Mouse (Mus musculus): ENCODE measurements around the gene Prune2. TPM values are rescaled to one million over a fixed set of nuclear protein-coding genes. Genes with fewer than 3 reads are reported as not detected.

Prune2 gene
- polyA plus RNA-seq, 1 experiment from 2014 or later, result 1.5 TPM

- no peak overlapping the region for H3K4me2 ChIP-seq (replicated peaks)
- ATAC-seq (ENCODE audit: low FRiP score, low read depth), result no peak
- peak overlapping the region; percentile 44; the same call in 1 of the 2 replicates for H3K27ac ChIP-seq
- no peak overlapping the region for H3K4me3 ChIP-seq
- whole genome bisulfite sequencing, result 67% methylated on average over 5 of the region's 5 CpGs
- no peaks in the 10 kb centered on the region for H3K27me3 ChIP-seq
- H3K9me3 ChIP-seq, result peaks cover 5% of the 10 kb centered on the region; the same call in 1 of the 2 replicates
- H3K36me3 ChIP-seq, result no peaks in the 10 kb centered on the region
- no peak overlapping the region for H3K9ac ChIP-seq
- peaks cover 28% of the 10 kb centered on the region; the same call in 1 of the 2 replicates for H3K4me1 ChIP-seq
Measured at GRCm38 (mm10) chr19:17225570-17226083, 269.7 kb downstream of the Prune2 start.

- ATAC-seq (ENCODE audit: low FRiP score, low read depth), result no peak
- Histone ChIP-seq H3K36me3 (no peaks in the 10 kb centered on the region), H3K27me3 (no peaks in the 10 kb centered on the region), H3K9me3 (peaks cover 5% of the 10 kb centered on the region; the same call in 1 of the 2 replicates), H3K27ac (peak overlapping the region; percentile 52; the same call in 1 of the 2 replicates), H3K9ac (no peak overlapping the region), H3K4me2 (replicated peaks) (no peak overlapping the region), H3K4me3 (no peak overlapping the region), H3K4me1 (peaks cover 32% of the 10 kb centered on the region; the same call in 1 of the 2 replicates)
- WGBS, result 85% methylated on average over 8 of the region's 8 CpGs
Measured at GRCm38 (mm10) chr19:17226096-17226495, 270.2 kb downstream of the Prune2 start.

DNA sequence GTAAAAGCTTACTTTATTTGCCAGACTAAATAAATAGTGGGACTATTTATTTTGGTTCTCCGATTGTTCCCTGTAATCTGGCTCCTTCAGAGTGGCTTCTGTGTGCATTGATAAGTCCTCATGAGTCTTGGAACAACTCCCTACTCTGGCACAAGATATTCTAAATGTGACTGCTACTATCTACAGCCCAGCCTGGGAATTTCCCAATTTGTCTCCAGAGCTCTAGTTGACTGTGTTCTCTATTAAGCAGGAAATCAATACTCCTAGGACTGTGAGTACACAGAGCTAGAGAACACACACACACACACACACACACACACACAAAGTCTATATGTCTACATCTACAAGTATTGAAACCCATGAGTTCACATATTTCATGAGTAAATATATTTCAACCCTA lies 274.1 kb downstream of the Prune2 start:
- Histone ChIP-seq H3K9me3 (peaks cover 5% of the 10 kb centered on the region; the same call in 1 of the 2 replicates), H3K27me3 (no peaks in the 10 kb centered on the region), H3K9ac (no peak overlapping the region), H3K27ac (no peak overlapping the region), H3K36me3 (no peaks in the 10 kb centered on the region), H3K4me2 (replicated peaks) (no peak overlapping the region), H3K4me3 (no peak overlapping the region), H3K4me1 (peaks cover 21% of the 10 kb centered on the region; the same call in 1 of the 2 replicates)
- 93% methylated on average over 1 of the region's 1 CpGs for WGBS
- no peak for ATAC-seq (ENCODE audit: low FRiP score, low read depth)

DNA sequence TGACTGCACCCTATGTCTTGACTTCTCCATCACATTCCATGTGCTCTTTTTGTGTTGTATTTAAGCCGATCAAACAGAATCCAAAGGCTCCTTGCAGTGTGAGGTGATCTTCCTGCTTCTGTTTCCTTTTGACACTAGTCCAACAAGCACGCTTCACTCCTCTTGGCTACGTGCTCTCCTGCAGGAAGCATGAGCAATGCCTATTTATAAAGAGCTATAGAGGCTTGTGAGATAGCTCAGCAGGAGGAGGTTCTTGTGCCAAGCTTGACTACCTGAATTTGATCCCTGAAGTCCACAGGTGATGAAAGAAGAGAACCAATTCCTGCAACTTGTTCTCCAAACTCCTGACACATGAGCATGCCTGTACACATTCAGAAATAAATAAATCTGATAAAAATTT lies 282.6 kb downstream of the Prune2 start:
- no peaks in the 10 kb centered on the region for H3K27me3 ChIP-seq
- H3K4me3 ChIP-seq, result no peak overlapping the region
- ATAC-seq (ENCODE audit: low FRiP score, low read depth), result no peak
- no peak overlapping the region for H3K4me2 ChIP-seq (replicated peaks)
- no peaks in the 10 kb centered on the region for H3K9me3 ChIP-seq
- 84% methylated on average over 3 of the region's 3 CpGs for WGBS
- no peaks in the 10 kb centered on the region for H3K36me3 ChIP-seq
- no peak overlapping the region for H3K27ac ChIP-seq
- no peaks in the 10 kb centered on the region for H3K4me1 ChIP-seq
- H3K9ac ChIP-seq, result no peak overlapping the region

- Histone ChIP-seq H3K4me1 (peaks cover 9% of the 10 kb centered on the region), H3K27me3 (no peaks in the 10 kb centered on the region), H3K4me2 (replicated peaks) (no peak overlapping the region), H3K36me3 (no peaks in the 10 kb centered on the region), H3K9me3 (no peaks in the 10 kb centered on the region), H3K4me3 (no peak overlapping the region), H3K9ac (no peak overlapping the region), H3K27ac (no peak overlapping the region)
- 86% methylated on average over 7 of the region's 7 CpGs for WGBS
- ATAC-seq (ENCODE audit: low FRiP score, low read depth), result no peak
Measured at GRCm38 (mm10) chr19:17240170-17241077, 284.5 kb downstream of the Prune2 start.

DNA sequence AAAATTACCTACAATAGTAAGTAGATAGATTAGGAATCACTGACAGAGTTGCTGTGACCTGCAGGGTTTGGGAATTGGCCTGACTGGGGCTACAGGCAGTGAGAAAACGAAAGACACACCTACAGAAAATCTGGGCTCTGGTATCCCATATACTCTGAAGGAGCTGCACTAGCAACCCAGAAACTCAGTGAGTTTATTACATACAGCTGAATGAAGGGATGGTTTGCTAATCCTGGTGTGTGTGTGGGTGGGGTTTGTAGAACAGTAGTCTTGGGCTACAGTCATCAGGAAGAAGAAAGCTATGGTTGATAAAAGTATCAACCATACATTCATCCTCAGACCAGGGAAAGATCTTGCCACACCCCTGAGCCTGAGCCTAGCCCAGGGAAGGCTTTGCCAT lies 285.3 kb downstream of the Prune2 start:
- Histone ChIP-seq H3K9ac (no peak overlapping the region), H3K27ac (no peak overlapping the region), H3K9me3 (no peaks in the 10 kb centered on the region), H3K4me3 (no peak overlapping the region), H3K27me3 (no peaks in the 10 kb centered on the region), H3K4me2 (replicated peaks) (no peak overlapping the region), H3K4me1 (peaks cover 9% of the 10 kb centered on the region), H3K36me3 (no peaks in the 10 kb centered on the region)
- WGBS, result 80% methylated on average over 1 of the region's 1 CpGs
- ATAC-seq (ENCODE audit: low FRiP score, low read depth), result no peak

GRCm38 (mm10) chr19:17242962-17243361 lies 287.0 kb downstream of the Prune2 start:
- peaks cover 9% of the 10 kb centered on the region for H3K4me1 ChIP-seq
- no peak overlapping the region for H3K4me2 ChIP-seq (replicated peaks)
- no peaks in the 10 kb centered on the region for H3K36me3 ChIP-seq
- 78% methylated on average over 5 of the region's 5 CpGs for WGBS
- ATAC-seq (ENCODE audit: low FRiP score, low read depth), result no peak
- H3K4me3 ChIP-seq, result no peak overlapping the region
- H3K27ac ChIP-seq, result no peak overlapping the region
- no peak overlapping the region for H3K9ac ChIP-seq
- no peaks in the 10 kb centered on the region for H3K27me3 ChIP-seq
- no peaks in the 10 kb centered on the region for H3K9me3 ChIP-seq

GRCm38 (mm10) chr19:17244544-17244943 lies 288.6 kb downstream of the Prune2 start:
- Histone ChIP-seq H3K4me3 (no peak overlapping the region), H3K9ac (no peak overlapping the region), H3K27me3 (no peaks in the 10 kb centered on the region), H3K9me3 (no peaks in the 10 kb centered on the region), H3K4me1 (peaks cover 9% of the 10 kb centered on the region), H3K27ac (peak overlapping the region; percentile 44; the same call in 1 of the 2 replicates), H3K4me2 (replicated peaks) (no peak overlapping the region), H3K36me3 (no peaks in the 10 kb centered on the region)
- WGBS, result 40% methylated on average over 7 of the region's 7 CpGs
- no peak; the same call in 1 of the 2 replicates for ATAC-seq (ENCODE audit: low FRiP score, low read depth)

DNA sequence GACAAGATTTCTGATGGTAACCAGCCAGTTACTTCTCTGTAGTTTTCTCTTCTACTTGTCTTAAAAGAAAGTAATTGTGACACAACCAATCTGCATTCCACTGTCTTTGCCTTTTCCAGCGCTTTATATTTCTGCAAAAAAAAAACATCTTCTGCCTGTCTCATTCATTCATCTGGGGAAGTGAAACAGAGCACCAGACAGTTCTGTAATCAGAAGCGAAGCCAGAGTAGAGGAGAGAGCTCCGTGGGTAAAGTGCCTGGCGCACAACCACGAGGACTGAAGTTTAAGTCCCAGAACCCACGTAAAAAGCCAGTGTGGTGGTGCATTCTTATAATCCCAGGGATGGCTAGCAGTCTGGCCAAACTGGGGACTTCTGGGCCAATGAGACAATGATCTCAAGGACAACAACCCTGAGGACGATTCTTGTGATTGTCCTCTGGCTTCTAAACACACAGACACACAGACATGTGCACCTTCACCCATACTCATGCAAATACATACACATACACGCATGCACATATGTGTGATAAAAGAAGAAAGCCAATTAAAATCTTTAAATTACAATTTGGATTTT lies 291.5 kb downstream of the Prune2 start:
- no peak overlapping the region for H3K4me2 ChIP-seq (replicated peaks)
- no peak for ATAC-seq (ENCODE audit: low FRiP score, low read depth)
- no peak overlapping the region for H3K9ac ChIP-seq
- H3K27ac ChIP-seq, result no peak overlapping the region
- H3K4me1 ChIP-seq, result peaks cover 9% of the 10 kb centered on the region
- no peaks in the 10 kb centered on the region for H3K36me3 ChIP-seq
- WGBS, result 78% methylated on average over 8 of the region's 8 CpGs
- no peaks in the 10 kb centered on the region for H3K9me3 ChIP-seq
- H3K4me3 ChIP-seq, result no peak overlapping the region
- no peaks in the 10 kb centered on the region for H3K27me3 ChIP-seq

- peaks cover under 1% of the 10 kb centered on the region for H3K4me1 ChIP-seq
- no peak overlapping the region for H3K4me2 ChIP-seq (replicated peaks)
- WGBS, result 72% methylated on average over 9 of the region's 9 CpGs
- no peak overlapping the region for H3K4me3 ChIP-seq
- H3K36me3 ChIP-seq, result no peaks in the 10 kb centered on the region
- no peaks in the 10 kb centered on the region for H3K27me3 ChIP-seq
- H3K9ac ChIP-seq, result no peak overlapping the region
- H3K9me3 ChIP-seq, result no peaks in the 10 kb centered on the region
- no peak for ATAC-seq (ENCODE audit: low FRiP score, low read depth)
- H3K27ac ChIP-seq, result no peak overlapping the region
Measured at GRCm38 (mm10) chr19:17249691-17250090, 293.8 kb downstream of the Prune2 start.

DNA sequence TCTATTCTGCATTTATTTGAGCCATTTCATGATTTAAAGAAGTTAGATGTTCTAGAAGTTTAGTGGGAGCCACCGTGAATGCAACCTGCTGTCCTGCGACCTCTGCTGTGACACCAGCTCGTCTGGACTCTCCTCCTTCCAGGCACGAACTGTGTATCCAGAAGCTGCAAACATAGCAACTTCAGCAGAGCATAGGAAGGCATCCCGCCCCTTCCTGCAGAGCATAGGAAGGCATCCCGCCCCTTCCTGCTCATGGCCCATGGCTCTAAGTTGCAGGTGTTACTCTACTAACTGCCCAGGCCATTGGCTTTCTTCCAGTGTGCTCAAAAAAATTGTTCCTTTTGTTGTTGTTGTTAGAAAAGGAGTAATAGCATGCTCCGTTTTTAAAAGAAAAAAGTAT lies 294.9 kb downstream of the Prune2 start:
- no peaks in the 10 kb centered on the region for H3K36me3 ChIP-seq
- H3K4me3 ChIP-seq, result no peak overlapping the region
- H3K4me2 ChIP-seq (replicated peaks), result no peak overlapping the region
- H3K27me3 ChIP-seq, result no peaks in the 10 kb centered on the region
- WGBS, result 88% methylated on average over 7 of the region's 7 CpGs
- ATAC-seq (ENCODE audit: low FRiP score, low read depth), result no peak
- no peak overlapping the region for H3K27ac ChIP-seq
- no peak overlapping the region for H3K9ac ChIP-seq
- H3K4me1 ChIP-seq, result no peaks in the 10 kb centered on the region; the same call in 1 of the 2 replicates
- H3K9me3 ChIP-seq, result no peaks in the 10 kb centered on the region

DNA sequence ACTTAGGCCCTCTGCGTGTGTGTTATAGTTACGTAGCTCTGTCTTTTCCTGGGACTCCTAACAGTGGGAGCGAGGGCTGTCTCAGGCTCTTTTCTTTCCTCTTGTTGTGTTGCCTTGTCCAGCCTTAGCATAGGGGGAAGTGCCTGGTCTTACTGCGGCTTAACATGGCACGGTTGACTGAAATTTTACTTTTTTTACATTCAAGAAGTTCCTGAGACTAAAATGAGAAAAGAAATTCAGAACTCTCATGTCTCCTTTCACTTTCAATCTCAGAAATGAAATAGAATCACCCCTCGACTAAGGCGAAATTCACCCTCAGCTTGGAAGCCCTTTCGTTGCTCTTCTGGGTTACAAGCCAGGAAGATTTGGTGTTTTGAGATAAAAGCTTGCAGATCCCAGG lies 295.5 kb downstream of the Prune2 start:
- peaks cover 4% of the 10 kb centered on the region for H3K4me1 ChIP-seq
- WGBS, result 90% methylated on average over 8 of the region's 8 CpGs
- ATAC-seq (ENCODE audit: low FRiP score, low read depth), result no peak
- H3K27ac ChIP-seq, result no peak overlapping the region
- no peak overlapping the region for H3K9ac ChIP-seq
- H3K4me3 ChIP-seq, result no peak overlapping the region
- H3K9me3 ChIP-seq, result no peaks in the 10 kb centered on the region
- no peak overlapping the region for H3K4me2 ChIP-seq (replicated peaks)
- H3K27me3 ChIP-seq, result no peaks in the 10 kb centered on the region
- H3K36me3 ChIP-seq, result no peaks in the 10 kb centered on the region
